Mouse (Mus musculus): ENCODE measurements around the gene Cdyl2. TPM values are rescaled to one million over a fixed set of nuclear protein-coding genes. Genes with fewer than 3 reads are reported as not detected.

The Cdyl2 gene
- 7.2 and 9.5 TPM in 2 replicates for polyA plus RNA-seq (2012; ENCODE audit: low replicate concordance)

GRCm38 (mm10) chr8:116732684-116733647, at the start of gene Cdyl2:
TSS of gene Cdyl2 (minus strand) at chr8:116732991.

Other genes starting within 250 kb of the Cdyl2 start
- gene Dynlrb2, start 228.0 kb downstream of the Cdyl2 start, polyA plus RNA-seq (2012; ENCODE audit: low replicate concordance), result 0.54 TPM in 1 of 2 replicates, not detected in the other
- gene Cmc2, start 188.5 kb upstream of the Cdyl2 start, polyA plus RNA-seq (2012; ENCODE audit: low replicate concordance), result 19.9 and 20.1 TPM in 2 replicates
- 0.29 and 3.1 TPM in 2 replicates for gene Cenpn, start 188.7 kb upstream of the Cdyl2 start, polyA plus RNA-seq (2012; ENCODE audit: low replicate concordance)
- 8.3 and 10.1 TPM in 2 replicates for gene Atmin, start 210.4 kb upstream of the Cdyl2 start, polyA plus RNA-seq (2012; ENCODE audit: low replicate concordance)
- gene 1700030J22Rik, start 246.0 kb upstream of the Cdyl2 start, polyA plus RNA-seq (2012; ENCODE audit: low replicate concordance), result 0.66 and 1.2 TPM in 2 replicates